8 mouse cellular contexts compared by ENCODE assay signal in the genomic region with DNA sequence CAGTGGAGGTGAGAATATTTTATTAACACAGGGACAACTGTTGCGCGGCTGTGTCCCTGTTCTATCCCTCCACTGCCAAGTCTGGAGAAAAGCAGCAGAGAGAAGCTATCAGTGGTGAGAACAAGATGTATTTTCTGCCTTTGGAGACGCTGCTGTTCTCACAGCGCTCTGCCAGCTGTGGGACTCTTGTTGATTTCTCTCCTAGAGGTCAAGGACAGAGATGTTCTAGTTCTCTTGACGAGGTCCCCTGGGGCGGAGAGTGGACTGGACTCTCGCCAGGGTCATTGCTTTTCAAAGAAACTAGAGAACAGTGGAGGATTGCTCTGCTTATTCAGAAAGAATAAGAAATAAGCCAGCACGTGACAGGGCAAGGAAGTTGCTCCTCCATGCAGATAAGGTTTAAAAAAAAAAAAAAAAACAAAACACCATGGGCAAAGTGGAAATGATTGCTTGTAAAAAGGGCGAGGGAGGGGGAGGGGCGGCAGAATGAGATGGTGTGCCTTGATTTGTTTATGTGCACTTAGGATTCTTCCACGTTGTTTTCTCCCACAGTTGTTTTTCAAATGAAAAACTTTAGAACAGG. TPM values are rescaled to one million over a fixed set of nuclear protein-coding genes. Genes with fewer than 3 reads are reported as not detected.
DNase-seq lines count a peak whose midpoint lies in the region; ATAC-seq and TF ChIP-seq lines count a peak whose summit lies in the region.

No protein-coding gene starts in this region.

- H3K27ac ChIP-seq in left cerebral cortex, adult 2 months = no peak overlapping the region
- H3K27ac ChIP-seq in heart, embryonic 12.5 days (ENCODE audit: poor library complexity, severe bottlenecking) = 0 out of 2 replicates have a peak overlapping the region, but pooled peaks have one; percentile 21

- H3K9me3 ChIP-seq in heart, embryonic 12.5 days (replicated peaks) = peaks cover 2% of the 10 kb centered on the region; the same call in 1 of the 2 replicates

- DNase-seq in left cerebral cortex, adult 2 months (ENCODE audit: extremely low spot score in 1 of 2, low spot score in 2 of 2) = peak; percentile 19 to 28
- no peak for DNase-seq in left cerebral cortex, adult 11 months (ENCODE audit: low spot score)
- DNase-seq in adrenal gland, postnatal 10 days = peak; percentile 87
- peak; percentile 85 for DNase-seq in kidney, postnatal 10 days
- peak; percentile 78 for DNase-seq in ovary, postnatal 36 days (ENCODE audit: low spot score)
- no peak for DNase-seq in thymus, postnatal 4 days
- no peak for DNase-seq in cerebellum, adult 9-10 months

- ATAC-seq in heart, embryonic 12.5 days (ENCODE audit: insufficient number of reproducible peaks, low FRiP score) = no peak; the same call in 1 of the 2 replicates

- H3K4me1 ChIP-seq in heart, embryonic 12.5 days (replicated peaks) = peaks cover 13% of the 10 kb centered on the region

- no peak overlapping the region for H3K4me3 ChIP-seq in left cerebral cortex, adult 2 months
- H3K4me3 ChIP-seq in heart, embryonic 12.5 days = no peak overlapping the region

- H3K36me3 ChIP-seq in heart, embryonic 12.5 days = no peaks in the 10 kb centered on the region

- peak overlapping the region; percentile 44 for H3K4me2 ChIP-seq in heart, embryonic 12.5 days

- TF ChIP-seq CTCF in left cerebral cortex, adult 2 months (IDR thresholded peaks at IDR 0.05) = no peak

- WGBS in heart, embryonic 12.5 days = 30% methylated on average over 11 of the region's 11 CpGs

- intact Hi-C loops in left cerebral cortex, adult 2 months (cut with DNase I) = no loop called here

- no peaks in the 10 kb centered on the region for H3K27me3 ChIP-seq in heart, embryonic 12.5 days (replicated peaks)

- H3K9ac ChIP-seq in heart, embryonic 12.5 days = no peak overlapping the region

RNA-seq across cellular contexts. Expression of a gene that starts 10.5 kb away (rescaled TPM):
- total RNA-seq in left cerebral cortex, adult 2 months (2021) = 10 to 100 TPM; 19.4 to 20.9 TPM
- total RNA-seq in adrenal gland, postnatal 10 days (2021) = 10 to 100 TPM; 25.9 to 38.0 TPM
- 80.5 and 83.7 TPM in 2 replicates for polyA plus RNA-seq in heart, embryonic 12.5 days (2016; fragmentation: Nextera tagmentation; extraction: Ambion mirVana)

Comparison
In these comparisons a context has a peak if more than half of its experiments do, and no peak if none do; other contexts are left out.
1. DNase-seq: peak in left cerebral cortex, adult 2 months (2 of 2), adrenal gland, postnatal 10 days (single experiment), kidney, postnatal 10 days (single experiment) and ovary, postnatal 36 days (single experiment); none in left cerebral cortex, adult 11 months (single experiment), thymus, postnatal 4 days (single experiment) and cerebellum, adult 9-10 months (single experiment).